Mouse (Mus musculus) brain, embryonic 14.5 days (tissue): ENCODE results near the gene Ankrd6.

Source experiments
- CTCF ChIP-seq: fragments of 200-500 bp; IDR thresholded peaks from 2 replicates; pipeline ENCODE4 v1.5.1; 2012; ENCODE audit warnings: inconsistent platforms, mild to moderate bottlenecking, moderate library complexity, borderline replicate concordance; ENCODE audit not compliant: insufficient read depth, insufficient read length; ENCODE audit errors: extremely low read depth
- POLR2A ChIP-seq: fragments of 200-500 bp; IDR thresholded peaks from 2 replicates; pipeline ENCODE4 v1.6.1; 2012; ENCODE audit warnings: mild to moderate bottlenecking, inconsistent platforms, borderline replicate concordance; ENCODE audit not compliant: poor library complexity, insufficient read depth, insufficient read length, severe bottlenecking; ENCODE audit errors: extremely low read depth

DNA sequence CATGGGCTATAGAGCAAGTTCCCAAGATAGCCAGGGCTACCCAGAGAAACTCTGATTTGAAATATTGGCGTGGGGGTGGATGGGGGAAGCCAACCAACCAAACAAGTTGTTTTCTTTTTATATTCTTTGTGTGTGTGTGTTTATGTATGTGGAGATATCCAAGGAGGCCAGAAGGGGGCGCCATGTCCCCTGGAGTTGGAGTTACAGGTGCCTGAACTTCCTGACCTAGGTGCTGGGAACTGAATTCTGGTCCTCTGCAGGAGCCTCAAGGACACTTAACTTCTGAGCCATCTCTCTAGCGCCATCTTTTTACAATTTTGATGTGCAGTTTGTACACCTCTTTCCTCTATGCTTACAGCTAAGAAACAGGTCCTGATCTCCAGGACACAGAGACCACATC lies 43.5 kb upstream of the Ankrd6 start:
- peak; percentile 9; the same call in 1 of the 2 replicates for TF ChIP-seq CTCF
- TF ChIP-seq POLR2A: no peak
